21 mouse cellular contexts compared by ENCODE assay signal in genomic region chr2:106970971-106971370, GRCm38 (mm10).
"Had no signal": no experiment of that assay in that cellular context is flagged by ENCODE, and none has a peak within 500 bp of the region (broad histone marks: within the 10 kb centered on the region; RNA-seq: fewer than 3 reads in every experiment).

No protein-coding gene starts in this region.

- ATAC-seq: liver, embryonic 12.5 days had no signal

- H3K4me2 ChIP-seq: liver, embryonic 12.5 days; lung, embryonic 14.5 days; midbrain, embryonic 12.5 days; neural tube, embryonic 13.5 days; neural tube, embryonic 15.5 days; stomach, embryonic 15.5 days had no signal

- H3K27me3 ChIP-seq: liver, embryonic 12.5 days; midbrain, embryonic 12.5 days; neural tube, embryonic 13.5 days; neural tube, embryonic 15.5 days; stomach, embryonic 15.5 days had no signal

- H3K27ac ChIP-seq: liver, embryonic 12.5 days; liver, embryonic 14.5 days; midbrain, embryonic 12.5 days; neural tube, embryonic 13.5 days; neural tube, embryonic 15.5 days; stomach, embryonic 15.5 days; stomach, postnatal 0 days had no signal

- H3K9ac ChIP-seq: liver, embryonic 12.5 days; liver, embryonic 14.5 days; lung, embryonic 14.5 days; midbrain, embryonic 12.5 days; neural tube, embryonic 13.5 days; neural tube, embryonic 15.5 days; stomach, embryonic 15.5 days had no signal

- H3K4me3 ChIP-seq: liver, embryonic 12.5 days; midbrain, embryonic 12.5 days; myocyte; neural tube, embryonic 13.5 days; neural tube, embryonic 15.5 days; stomach, embryonic 15.5 days had no signal

- DNase-seq: lung, adult 18-20 months; lung, embryonic 14.5 days; lung, postnatal 10 days; lung, postnatal 4 days; midbrain, embryonic 14.5 days; retina, postnatal 1 day; right cerebral cortex, adult 18-20 months; right cerebral cortex, postnatal 25 days; right cerebral cortex, postnatal 4 days; spleen, adult 18-20 months; thymus, adult 2 months; thymus, postnatal 25 days; thymus, postnatal 4 days had no signal

- H3K9me3 ChIP-seq: liver, embryonic 12.5 days; midbrain, embryonic 12.5 days; neural tube, embryonic 13.5 days; neural tube, embryonic 15.5 days; stomach, embryonic 15.5 days had no signal

- H3K4me1 ChIP-seq: stomach, embryonic 15.5 days had no signal
